Mouse (Mus musculus): Measurements from ENCODE around the gene Ptger3. TPM values are rescaled to one million over a fixed set of nuclear protein-coding genes. Genes with fewer than 3 reads are reported as not detected.

The Ptger3 gene
- polyA plus RNA-seq, 1 experiment from 2014 or later, result 1.9 TPM

DNA sequence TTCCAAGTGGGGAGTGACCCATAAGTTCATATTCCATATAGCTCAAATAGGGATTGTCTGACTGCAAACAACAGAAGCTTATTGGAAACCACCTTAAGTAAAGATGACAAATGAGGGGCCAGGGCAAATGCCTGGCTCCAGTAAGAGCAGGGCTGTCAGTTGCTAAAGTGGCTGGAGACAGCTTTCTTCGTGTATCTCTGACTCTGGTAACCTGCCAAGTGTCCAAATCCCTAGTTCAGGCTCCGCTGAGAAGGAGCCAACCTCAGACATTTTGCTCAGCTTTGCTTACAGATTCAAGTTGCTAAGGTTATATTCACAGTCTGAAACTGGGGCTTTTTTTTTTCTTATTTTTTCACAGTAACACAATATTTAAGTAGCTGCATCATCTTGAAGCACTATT, 12.7 kb downstream of the Ptger3 start:
- Histone ChIP-seq H3K4me1 (replicated peaks; ENCODE audit: control insufficient read depth, insufficient read depth, low read length) (peaks cover 2% of the 10 kb centered on the region; the same call in 1 of the 2 replicates), H3K9me3 (ENCODE audit: control insufficient read depth, low read length) (no peaks in the 10 kb centered on the region), H3K36me3 (ENCODE audit: control insufficient read depth, insufficient read depth, low read length) (no peaks in the 10 kb centered on the region), H3K4me2 (ENCODE audit: low read depth, low read length, severe bottlenecking) (no peak overlapping the region), H3K27ac (ENCODE audit: low read depth, low read length) (no peak overlapping the region), H3K27me3 (ENCODE audit: control insufficient read depth, insufficient read depth, low read length) (no peaks in the 10 kb centered on the region), H3K4me3 (ENCODE audit: low read depth, low read length) (no peak overlapping the region), H3K9ac (ENCODE audit: low read length) (no peak overlapping the region)
- ATAC-seq (replicated peaks; ENCODE audit: low FRiP score) (no peak), DNase-seq (ENCODE audit: low spot score) (no peak)
- WGBS, result 75% methylated on average over 2 of the region's 2 CpGs

DNA sequence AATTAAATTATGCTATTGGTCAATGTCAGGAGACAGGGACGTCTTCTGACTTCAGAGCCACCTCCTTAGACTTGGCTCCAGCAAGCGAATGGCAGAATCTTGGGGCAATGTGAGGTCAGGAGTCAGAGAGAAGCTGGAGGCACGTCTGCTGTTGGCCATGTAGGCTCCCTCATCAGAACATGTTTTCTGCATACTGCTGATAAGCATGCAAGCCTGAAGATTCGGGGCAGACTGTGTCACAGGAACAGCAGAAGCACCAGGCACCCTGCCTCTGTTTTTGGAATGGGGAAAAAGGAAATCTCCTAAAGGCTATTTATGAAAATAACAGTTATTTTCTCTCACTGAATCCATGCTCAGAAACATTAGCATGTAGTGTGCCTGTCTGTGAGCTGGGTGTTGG, 13.6 kb downstream of the Ptger3 start:
- Histone ChIP-seq H3K27ac (ENCODE audit: low read depth, low read length) (no peak overlapping the region), H3K9me3 (ENCODE audit: control insufficient read depth, low read length) (no peaks in the 10 kb centered on the region), H3K27me3 (ENCODE audit: control insufficient read depth, insufficient read depth, low read length) (no peaks in the 10 kb centered on the region), H3K36me3 (ENCODE audit: control insufficient read depth, insufficient read depth, low read length) (no peaks in the 10 kb centered on the region), H3K4me1 (replicated peaks; ENCODE audit: control insufficient read depth, insufficient read depth, low read length) (peaks cover 2% of the 10 kb centered on the region; the same call in 1 of the 2 replicates), H3K4me3 (ENCODE audit: low read depth, low read length) (no peak overlapping the region), H3K9ac (ENCODE audit: low read length) (no peak overlapping the region), H3K4me2 (ENCODE audit: low read depth, low read length, severe bottlenecking) (no peak overlapping the region)
- ATAC-seq (replicated peaks; ENCODE audit: low FRiP score) (no peak), DNase-seq (ENCODE audit: low spot score) (no peak)
- WGBS, result 71% methylated on average over 4 of the region's 4 CpGs

DNA sequence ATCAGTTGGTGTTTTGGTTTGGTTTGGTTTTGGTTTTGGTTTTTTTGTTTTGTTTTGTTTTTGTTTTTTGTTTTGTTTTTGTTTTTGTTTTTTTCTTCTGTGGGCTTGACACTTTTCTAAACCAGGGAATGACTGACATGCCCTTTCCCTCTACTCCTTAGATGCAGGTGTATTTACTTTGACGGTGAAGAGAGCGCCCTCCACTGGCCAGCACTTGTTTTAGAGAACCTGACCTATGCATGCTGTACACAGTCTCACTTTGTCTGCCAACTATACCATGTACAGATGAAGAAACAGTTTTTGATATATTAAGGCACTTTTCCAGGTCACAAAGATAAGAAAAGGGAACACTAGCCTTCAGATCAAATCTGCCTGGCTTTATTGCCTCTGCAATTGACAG, 15.1 kb downstream of the Ptger3 start:
- ATAC-seq (replicated peaks; ENCODE audit: low FRiP score), result no peak
- H3K36me3 ChIP-seq (ENCODE audit: control insufficient read depth, insufficient read depth, low read length), result no peaks in the 10 kb centered on the region

DNA sequence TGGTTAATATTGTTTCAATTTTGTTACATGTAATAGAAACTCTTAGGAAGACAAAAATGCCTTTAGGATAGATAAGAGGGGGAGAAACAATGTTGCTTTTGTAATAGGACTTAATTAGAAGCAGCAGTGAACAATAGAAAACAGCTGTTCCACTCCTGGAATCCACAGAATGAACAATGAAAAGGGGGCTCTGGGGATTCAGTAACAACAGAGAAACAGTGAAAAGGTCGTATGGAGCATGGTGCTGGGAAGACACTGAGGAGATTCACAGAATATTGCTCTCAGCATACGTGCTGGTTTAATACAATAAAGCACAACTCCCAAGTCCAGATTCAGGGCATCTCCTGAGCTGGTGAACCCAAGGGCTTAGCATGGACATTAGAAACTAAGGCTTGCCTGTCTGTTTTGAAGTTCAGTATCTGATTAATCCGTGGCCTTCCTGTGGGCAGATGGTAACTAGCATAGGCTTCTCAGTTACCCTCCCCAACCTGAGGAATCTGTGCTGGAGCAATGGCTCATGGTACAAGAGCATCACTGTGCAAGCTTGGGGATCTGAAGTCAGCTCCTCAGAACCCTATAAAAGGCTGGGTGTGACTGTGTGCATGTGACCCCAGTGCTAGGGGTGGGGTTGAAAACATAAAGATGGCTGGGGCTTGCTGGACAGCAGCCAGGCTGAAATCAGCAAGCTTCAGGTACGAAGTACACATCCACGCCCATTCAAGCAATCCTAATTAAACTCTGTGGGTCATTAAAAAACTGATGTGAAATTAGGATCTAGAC, 16.1 kb downstream of the Ptger3 start:
- H3K4me3 ChIP-seq (ENCODE audit: low read depth, low read length), result no peak overlapping the region
- 42% methylated on average over 5 of the region's 5 CpGs for WGBS
- H3K9ac ChIP-seq (ENCODE audit: low read length), result no peak overlapping the region
- DNase-seq (ENCODE audit: low spot score), result no peak
- no peaks in the 10 kb centered on the region for H3K27me3 ChIP-seq (ENCODE audit: control insufficient read depth, insufficient read depth, low read length)
- H3K27ac ChIP-seq (ENCODE audit: low read depth, low read length), result no peak overlapping the region
- H3K9me3 ChIP-seq (ENCODE audit: control insufficient read depth, low read length), result no peaks in the 10 kb centered on the region
- H3K36me3 ChIP-seq (ENCODE audit: control insufficient read depth, insufficient read depth, low read length), result no peaks in the 10 kb centered on the region
- 0 out of 2 replicates have a peak, but pooled peaks have one; percentile 31 for ATAC-seq (replicated peaks; ENCODE audit: low FRiP score)
- peaks cover 2% of the 10 kb centered on the region; the same call in 1 of the 2 replicates for H3K4me1 ChIP-seq (replicated peaks; ENCODE audit: control insufficient read depth, insufficient read depth, low read length)
- H3K4me2 ChIP-seq (ENCODE audit: low read depth, low read length, severe bottlenecking), result no peak overlapping the region

More for the DNA sequence above, 15.1 kb downstream of the Ptger3 start:
- H3K27ac ChIP-seq (ENCODE audit: low read depth, low read length), result no peak overlapping the region
- DNase-seq (ENCODE audit: low spot score), result no peak
- H3K27me3 ChIP-seq (ENCODE audit: control insufficient read depth, insufficient read depth, low read length), result no peaks in the 10 kb centered on the region
- no peak overlapping the region for H3K4me2 ChIP-seq (ENCODE audit: low read depth, low read length, severe bottlenecking)
- 30% methylated on average over 2 of the region's 2 CpGs for WGBS
- no peaks in the 10 kb centered on the region for H3K9me3 ChIP-seq (ENCODE audit: control insufficient read depth, low read length)
- peaks cover 2% of the 10 kb centered on the region; the same call in 1 of the 2 replicates for H3K4me1 ChIP-seq (replicated peaks; ENCODE audit: control insufficient read depth, insufficient read depth, low read length)
- no peak overlapping the region for H3K9ac ChIP-seq (ENCODE audit: low read length)
- no peak overlapping the region for H3K4me3 ChIP-seq (ENCODE audit: low read depth, low read length)

DNA sequence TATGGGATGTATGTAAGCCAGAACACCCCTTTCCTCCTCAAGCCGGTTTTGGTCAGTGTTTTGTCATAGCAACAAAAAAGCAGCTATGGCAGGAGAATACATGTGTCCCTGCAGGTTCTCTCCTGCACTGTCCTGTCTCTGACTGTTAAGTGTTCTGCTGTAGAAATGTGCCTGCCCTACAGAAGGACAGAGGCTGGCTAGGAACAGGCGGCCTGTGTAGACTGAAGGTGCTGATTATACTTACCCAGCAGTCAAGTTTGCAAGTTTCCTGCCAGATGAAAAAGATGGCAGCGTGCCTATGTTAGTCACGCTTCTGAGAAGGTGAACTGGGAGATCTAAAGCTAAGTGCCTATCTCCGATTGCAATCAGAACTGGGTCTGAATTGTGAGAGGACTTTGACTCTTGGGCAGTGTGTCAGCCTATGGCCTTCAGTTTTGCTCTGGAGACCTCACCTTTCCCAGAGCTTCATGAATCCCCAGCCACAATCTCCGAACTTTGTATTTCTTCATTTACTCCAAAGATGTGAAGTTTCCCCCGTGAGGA, 31.2 kb downstream of the Ptger3 start:
- Histone ChIP-seq H3K9me3 (ENCODE audit: control insufficient read depth, low read length) (no peaks in the 10 kb centered on the region), H3K4me2 (ENCODE audit: low read depth, low read length, severe bottlenecking) (no peak overlapping the region), H3K27ac (ENCODE audit: low read depth, low read length) (no peak overlapping the region), H3K9ac (ENCODE audit: low read length) (no peak overlapping the region), H3K4me3 (ENCODE audit: low read depth, low read length) (no peak overlapping the region), H3K27me3 (ENCODE audit: control insufficient read depth, insufficient read depth, low read length) (no peaks in the 10 kb centered on the region), H3K4me1 (replicated peaks; ENCODE audit: control insufficient read depth, insufficient read depth, low read length) (no peaks in the 10 kb centered on the region), H3K36me3 (ENCODE audit: control insufficient read depth, insufficient read depth, low read length) (no peaks in the 10 kb centered on the region)
- no peak for ATAC-seq (replicated peaks; ENCODE audit: low FRiP score)
- WGBS, result 87% methylated on average over 7 of the region's 7 CpGs
- DNase-seq (ENCODE audit: low spot score), result no peak

DNA sequence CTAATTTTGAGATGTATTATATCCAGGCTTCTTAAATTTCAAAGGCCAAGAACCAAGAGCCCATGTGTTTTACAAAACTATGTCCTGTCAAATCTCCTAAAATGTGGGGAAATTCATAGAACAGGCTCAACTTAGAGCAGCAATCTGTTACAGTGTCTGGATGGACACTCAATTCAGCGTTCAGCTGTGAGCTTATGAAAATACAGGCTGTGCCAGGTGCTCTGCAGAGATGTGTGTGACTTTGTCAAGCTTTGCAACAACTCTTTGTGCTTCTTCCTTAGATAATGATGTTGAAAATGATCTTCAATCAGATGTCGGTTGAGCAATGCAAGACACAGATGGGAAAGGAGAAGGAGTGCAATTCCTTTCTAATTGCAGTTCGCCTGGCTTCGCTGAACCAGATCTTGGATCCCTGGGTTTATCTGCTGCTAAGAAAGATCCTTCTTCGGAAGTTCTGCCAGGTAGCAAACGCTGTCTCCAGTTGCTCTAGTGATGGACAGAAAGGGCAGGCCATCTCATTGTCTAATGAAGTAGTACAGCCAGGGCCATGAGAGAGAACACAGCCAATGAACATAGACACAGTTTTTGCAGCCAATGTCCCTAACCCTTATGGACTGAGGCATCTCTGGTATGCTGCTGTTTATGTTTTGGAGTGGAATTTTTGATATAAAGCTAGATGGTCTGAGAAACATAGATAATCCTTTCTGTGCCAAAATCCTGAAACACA, 38.2 kb downstream of the Ptger3 start:
- ATAC-seq (replicated peaks; ENCODE audit: low FRiP score) (no peak), DNase-seq (ENCODE audit: low spot score) (no peak)
- H3K4me2 ChIP-seq (ENCODE audit: low read depth, low read length, severe bottlenecking), result no peak overlapping the region
- 89% methylated on average over 6 of the region's 6 CpGs for WGBS
- no peaks in the 10 kb centered on the region for H3K4me1 ChIP-seq (replicated peaks; ENCODE audit: control insufficient read depth, insufficient read depth, low read length)
- H3K36me3 ChIP-seq (ENCODE audit: control insufficient read depth, insufficient read depth, low read length), result no peaks in the 10 kb centered on the region
- no peak overlapping the region for H3K9ac ChIP-seq (ENCODE audit: low read length)
- H3K27me3 ChIP-seq (ENCODE audit: control insufficient read depth, insufficient read depth, low read length), result no peaks in the 10 kb centered on the region
- no peaks in the 10 kb centered on the region for H3K9me3 ChIP-seq (ENCODE audit: control insufficient read depth, low read length)
- no peak overlapping the region for H3K27ac ChIP-seq (ENCODE audit: low read depth, low read length)
- no peak overlapping the region for H3K4me3 ChIP-seq (ENCODE audit: low read depth, low read length)

DNA sequence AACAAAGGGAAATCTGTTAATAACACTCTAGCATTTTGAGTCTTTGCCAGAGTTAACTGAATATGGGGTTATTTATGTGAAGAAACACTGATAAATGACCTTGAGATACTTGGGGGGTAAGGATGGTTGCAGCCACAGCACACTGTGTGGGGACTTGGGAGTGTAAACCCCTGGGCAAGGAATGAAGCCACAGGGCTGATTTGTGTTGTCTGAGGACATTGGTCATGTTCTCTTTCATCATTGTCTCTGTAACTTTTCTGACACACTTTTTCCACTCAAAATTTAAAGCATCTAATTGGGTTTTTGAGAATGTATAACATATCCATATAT, 38.7 kb downstream of the Ptger3 start:
- no peaks in the 10 kb centered on the region for H3K4me1 ChIP-seq (replicated peaks; ENCODE audit: control insufficient read depth, insufficient read depth, low read length)
- no peaks in the 10 kb centered on the region for H3K9me3 ChIP-seq (ENCODE audit: control insufficient read depth, low read length)
- H3K27me3 ChIP-seq (ENCODE audit: control insufficient read depth, insufficient read depth, low read length), result no peaks in the 10 kb centered on the region
- no peak overlapping the region for H3K4me2 ChIP-seq (ENCODE audit: low read depth, low read length, severe bottlenecking)
- H3K36me3 ChIP-seq (ENCODE audit: control insufficient read depth, insufficient read depth, low read length), result no peaks in the 10 kb centered on the region
- H3K27ac ChIP-seq (ENCODE audit: low read depth, low read length), result no peak overlapping the region
- H3K9ac ChIP-seq (ENCODE audit: low read length), result no peak overlapping the region
- H3K4me3 ChIP-seq (ENCODE audit: low read depth, low read length), result no peak overlapping the region
- ATAC-seq (replicated peaks; ENCODE audit: low FRiP score) (no peak), DNase-seq (ENCODE audit: low spot score) (no peak)

DNA sequence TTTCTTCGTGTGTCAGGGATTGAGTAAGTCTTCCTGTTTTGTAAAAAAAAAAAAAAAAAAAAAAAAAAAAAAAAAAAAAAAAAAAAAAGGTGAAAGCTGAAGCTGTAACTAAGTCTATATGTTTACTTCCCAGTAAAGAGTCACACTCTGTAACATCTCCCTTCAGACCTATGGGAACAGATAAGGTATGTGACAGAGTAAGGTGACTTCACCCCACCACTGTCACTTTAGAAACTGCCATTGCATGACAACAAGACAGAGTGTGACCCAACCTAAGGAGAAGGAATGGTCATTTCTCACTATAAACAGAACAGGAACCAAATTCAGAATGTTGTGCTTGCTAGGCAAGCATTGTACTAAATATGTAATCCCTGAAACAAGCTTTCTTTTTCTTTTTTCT, 46.9 kb downstream of the Ptger3 start:
- H3K36me3 ChIP-seq (ENCODE audit: control insufficient read depth, insufficient read depth, low read length), result no peaks in the 10 kb centered on the region
- H3K4me1 ChIP-seq (replicated peaks; ENCODE audit: control insufficient read depth, insufficient read depth, low read length), result no peaks in the 10 kb centered on the region
- H3K27ac ChIP-seq (ENCODE audit: low read depth, low read length), result no peak overlapping the region
- no peak overlapping the region for H3K9ac ChIP-seq (ENCODE audit: low read length)
- H3K27me3 ChIP-seq (ENCODE audit: control insufficient read depth, insufficient read depth, low read length), result no peaks in the 10 kb centered on the region
- no peaks in the 10 kb centered on the region for H3K9me3 ChIP-seq (ENCODE audit: control insufficient read depth, low read length)
- no peak for ATAC-seq (replicated peaks; ENCODE audit: low FRiP score)
- no peak overlapping the region for H3K4me2 ChIP-seq (ENCODE audit: low read depth, low read length, severe bottlenecking)
- DNase-seq (ENCODE audit: low spot score), result no peak
- 36% methylated on average over 1 of the region's 1 CpGs for WGBS
- H3K4me3 ChIP-seq (ENCODE audit: low read depth, low read length), result no peak overlapping the region
